Mouse (Mus musculus): ENCODE measurements around the gene Ticam1. TPM values are rescaled to one million over a fixed set of nuclear protein-coding genes. Genes with fewer than 3 reads are reported as not detected.
"Not testable (repeated sequence)": the region's sequence is repeated elsewhere in the genome, so short reads cannot be mapped to it uniquely, and the experiment has no call there.

Ticam1 gene
- polyA plus RNA-seq, 1 experiment from 2014 or later: 2.5 TPM

DNA sequence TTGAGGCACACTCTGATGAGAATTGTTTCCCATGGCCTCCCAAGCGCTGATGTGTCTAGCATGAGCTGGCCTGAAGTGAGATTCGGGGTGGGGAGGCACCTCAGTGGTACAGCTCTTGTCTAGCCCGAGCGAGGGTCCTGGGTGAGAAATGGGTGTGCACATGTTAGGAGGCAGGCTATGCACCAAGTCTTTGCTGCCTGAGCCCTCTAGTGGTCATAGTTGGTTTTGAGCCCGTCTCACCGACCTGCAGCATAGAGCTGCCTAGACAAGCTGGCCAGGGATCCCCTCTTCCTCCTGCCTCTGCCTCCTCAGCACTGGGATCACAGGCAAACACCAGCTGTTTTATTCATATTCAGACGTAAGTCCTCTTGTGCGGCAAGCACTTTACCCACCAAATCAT lies 12.6 kb downstream of the Ticam1 start:
- H3K36me3 ChIP-seq (ENCODE audit: control insufficient read depth, insufficient read depth, low read length): peaks cover 2% of the 10 kb centered on the region; the same call in 1 of the 2 replicates
- no peak overlapping the region for H3K4me3 ChIP-seq (ENCODE audit: low read depth, low read length)
- H3K4me2 ChIP-seq (ENCODE audit: low read depth, low read length, severe bottlenecking): no peak overlapping the region
- H3K4me1 ChIP-seq (replicated peaks; ENCODE audit: control insufficient read depth, insufficient read depth, low read length): no peaks in the 10 kb centered on the region
- DNase-seq (ENCODE audit: low spot score): peak; percentile 84
- no peaks in the 10 kb centered on the region for H3K9me3 ChIP-seq (ENCODE audit: control insufficient read depth, low read length)
- whole genome bisulfite sequencing: 26% methylated on average over 8 of the region's 8 CpGs
- peak; percentile 62 for ATAC-seq (replicated peaks; ENCODE audit: low FRiP score)
- no peak overlapping the region for H3K27ac ChIP-seq (ENCODE audit: low read depth, low read length)
- no peak overlapping the region for H3K9ac ChIP-seq (ENCODE audit: low read length)
- H3K27me3 ChIP-seq (ENCODE audit: control insufficient read depth, insufficient read depth, low read length): no peaks in the 10 kb centered on the region

- Histone ChIP-seq H3K4me1 (replicated peaks; ENCODE audit: control insufficient read depth, insufficient read depth, low read length) (no peaks in the 10 kb centered on the region; the same call in 1 of the 2 replicates), H3K36me3 (ENCODE audit: control insufficient read depth, insufficient read depth, low read length) (peaks cover 2% of the 10 kb centered on the region; the same call in 1 of the 2 replicates), H3K27ac (ENCODE audit: low read depth, low read length) (no peak overlapping the region), H3K4me2 (ENCODE audit: low read depth, low read length, severe bottlenecking) (no peak overlapping the region), H3K4me3 (ENCODE audit: low read depth, low read length) (no peak overlapping the region), H3K9ac (ENCODE audit: low read length) (no peak overlapping the region), H3K27me3 (ENCODE audit: control insufficient read depth, insufficient read depth, low read length) (no peaks in the 10 kb centered on the region), H3K9me3 (ENCODE audit: control insufficient read depth, low read length) (no peaks in the 10 kb centered on the region)
- DNase-seq (ENCODE audit: low spot score): no peak
- 87% methylated on average over 3 of the region's 3 CpGs for WGBS
- no peak for ATAC-seq (replicated peaks; ENCODE audit: low FRiP score)
Measured at GRCm38 (mm10) chr17:56262645-56263094, 13.9 kb downstream of the Ticam1 start.

DNA sequence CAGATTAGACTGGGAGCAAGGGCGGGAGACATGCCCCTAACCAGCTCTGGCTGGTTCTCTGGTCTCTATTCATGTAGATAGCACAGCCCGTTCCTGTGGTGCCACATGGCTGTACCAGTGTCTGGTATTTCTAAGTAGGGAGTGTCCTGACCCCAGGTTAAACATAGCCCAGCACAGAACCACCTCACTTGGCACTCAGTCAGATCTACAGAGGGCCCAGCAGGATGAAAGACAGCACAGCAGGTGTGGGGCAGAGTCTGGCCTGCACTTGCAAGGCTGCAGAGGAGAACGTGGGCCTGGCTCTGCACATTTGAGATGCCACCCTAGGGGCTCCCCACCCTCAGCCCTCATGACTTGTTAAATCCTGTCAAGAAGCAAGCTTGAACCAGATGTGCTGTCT lies 15.4 kb downstream of the Ticam1 start:
- DNase-seq (ENCODE audit: low spot score) (no peak), ATAC-seq (replicated peaks; ENCODE audit: low FRiP score) (no peak)
- Histone ChIP-seq H3K9me3 (ENCODE audit: control insufficient read depth, low read length) (no peaks in the 10 kb centered on the region), H3K4me1 (replicated peaks; ENCODE audit: control insufficient read depth, insufficient read depth, low read length) (peaks cover 3% of the 10 kb centered on the region; the same call in 1 of the 2 replicates), H3K27ac (ENCODE audit: low read depth, low read length) (no peak overlapping the region), H3K4me3 (ENCODE audit: low read depth, low read length) (no peak overlapping the region), H3K27me3 (ENCODE audit: control insufficient read depth, insufficient read depth, low read length) (no peaks in the 10 kb centered on the region), H3K9ac (ENCODE audit: low read length) (no peak overlapping the region), H3K4me2 (ENCODE audit: low read depth, low read length, severe bottlenecking) (no peak overlapping the region), H3K36me3 (ENCODE audit: control insufficient read depth, insufficient read depth, low read length) (peaks cover 2% of the 10 kb centered on the region; the same call in 1 of the 2 replicates)
- WGBS: 81% methylated on average over 3 of the region's 3 CpGs

DNA sequence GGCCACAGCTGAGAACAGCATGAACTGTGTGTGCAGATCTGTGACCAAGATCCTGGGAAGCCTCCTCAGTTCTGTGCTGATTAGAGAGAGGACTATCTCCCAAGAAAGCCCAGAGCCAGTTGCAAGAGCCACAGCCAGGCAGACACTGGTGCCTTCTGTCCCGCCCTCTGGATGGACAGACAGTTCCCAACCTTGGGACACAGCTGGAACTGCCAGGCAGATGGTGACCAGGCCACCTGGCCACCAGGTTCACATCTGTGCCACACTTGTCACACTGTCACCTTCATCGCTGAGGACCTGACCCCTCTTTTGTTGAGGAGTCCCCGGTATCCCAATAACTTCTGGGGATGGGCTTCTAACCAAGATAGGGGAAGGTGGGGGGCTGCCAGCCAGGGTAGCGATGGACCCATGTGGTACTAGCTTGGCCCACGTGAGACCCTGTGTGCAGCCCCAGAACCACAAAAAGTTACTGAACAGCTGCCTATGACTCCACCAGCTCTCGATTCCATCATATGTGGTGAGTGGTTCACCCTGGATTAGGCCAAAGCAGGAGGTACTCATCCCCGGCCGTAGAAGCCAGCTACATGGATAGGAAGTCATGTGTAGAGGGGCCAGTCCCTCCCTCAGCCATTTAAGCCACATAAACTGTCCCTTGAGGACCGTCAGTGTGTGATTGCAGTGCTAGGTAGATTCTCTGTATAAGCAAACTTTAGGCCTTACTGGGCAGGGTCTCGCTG lies 17.1 kb downstream of the Ticam1 start:
- 83% methylated on average over 10 of the region's 10 CpGs for WGBS
- no peak overlapping the region for H3K27ac ChIP-seq (ENCODE audit: low read depth, low read length)
- ATAC-seq (replicated peaks; ENCODE audit: low FRiP score) (no peak), DNase-seq (ENCODE audit: low spot score) (no peak)
- H3K4me1 ChIP-seq (replicated peaks; ENCODE audit: control insufficient read depth, insufficient read depth, low read length): peaks cover 5% of the 10 kb centered on the region; the same call in 1 of the 2 replicates
- no peaks in the 10 kb centered on the region for H3K27me3 ChIP-seq (ENCODE audit: control insufficient read depth, insufficient read depth, low read length)
- peaks cover 2% of the 10 kb centered on the region; the same call in 1 of the 2 replicates for H3K36me3 ChIP-seq (ENCODE audit: control insufficient read depth, insufficient read depth, low read length)
- H3K9ac ChIP-seq (ENCODE audit: low read length): no peak overlapping the region
- H3K4me2 ChIP-seq (ENCODE audit: low read depth, low read length, severe bottlenecking): no peak overlapping the region
- H3K4me3 ChIP-seq (ENCODE audit: low read depth, low read length): no peak overlapping the region
- no peaks in the 10 kb centered on the region for H3K9me3 ChIP-seq (ENCODE audit: control insufficient read depth, low read length)

DNA sequence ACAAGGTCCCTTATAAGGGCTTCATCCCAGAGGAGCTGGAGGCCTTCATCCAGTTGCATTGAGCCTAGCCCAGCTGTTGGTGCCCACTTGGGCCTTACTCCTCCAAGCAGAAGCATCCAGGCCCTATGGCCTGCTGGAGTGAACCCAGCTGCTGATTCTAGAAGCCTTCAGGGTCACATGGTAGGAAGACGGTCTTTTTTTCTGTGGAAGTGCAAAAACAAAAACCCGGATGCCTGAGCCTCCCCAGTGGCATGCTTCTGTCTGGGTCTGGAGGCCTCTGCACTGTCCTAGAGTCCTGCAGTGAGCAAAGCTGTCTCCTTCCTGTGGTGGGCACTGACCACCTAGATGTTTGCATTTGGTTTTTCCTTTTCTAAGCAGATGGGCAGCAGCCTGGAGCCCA lies 17.8 kb downstream of the Ticam1 start:
- H3K9ac ChIP-seq (ENCODE audit: low read length); H3K4me3 ChIP-seq (ENCODE audit: low read depth, low read length); H3K27ac ChIP-seq (ENCODE audit: low read depth, low read length); H3K4me1 ChIP-seq (replicated peaks; ENCODE audit: control insufficient read depth, insufficient read depth, low read length); H3K9me3 ChIP-seq (ENCODE audit: control insufficient read depth, low read length); DNase-seq (ENCODE audit: low spot score); ATAC-seq (replicated peaks; ENCODE audit: low FRiP score); H3K36me3 ChIP-seq (ENCODE audit: control insufficient read depth, insufficient read depth, low read length); H3K4me2 ChIP-seq (ENCODE audit: low read depth, low read length, severe bottlenecking); H3K27me3 ChIP-seq (ENCODE audit: control insufficient read depth, insufficient read depth, low read length): not testable (repeated sequence)
- 79% methylated on average over 2 of the region's 2 CpGs for WGBS

- not testable (repeated sequence) for H3K4me2 ChIP-seq (ENCODE audit: low read depth, low read length, severe bottlenecking); H3K4me1 ChIP-seq (replicated peaks; ENCODE audit: control insufficient read depth, insufficient read depth, low read length); H3K9me3 ChIP-seq (ENCODE audit: control insufficient read depth, low read length); ATAC-seq (replicated peaks; ENCODE audit: low FRiP score); H3K27me3 ChIP-seq (ENCODE audit: control insufficient read depth, insufficient read depth, low read length); DNase-seq (ENCODE audit: low spot score); H3K4me3 ChIP-seq (ENCODE audit: low read depth, low read length); H3K27ac ChIP-seq (ENCODE audit: low read depth, low read length); H3K36me3 ChIP-seq (ENCODE audit: control insufficient read depth, insufficient read depth, low read length); H3K9ac ChIP-seq (ENCODE audit: low read length)
- 95% methylated on average over 19 of the region's 19 CpGs for WGBS
Measured at GRCm38 (mm10) chr17:56258269-56258668, 18.3 kb downstream of the Ticam1 start.

DNA sequence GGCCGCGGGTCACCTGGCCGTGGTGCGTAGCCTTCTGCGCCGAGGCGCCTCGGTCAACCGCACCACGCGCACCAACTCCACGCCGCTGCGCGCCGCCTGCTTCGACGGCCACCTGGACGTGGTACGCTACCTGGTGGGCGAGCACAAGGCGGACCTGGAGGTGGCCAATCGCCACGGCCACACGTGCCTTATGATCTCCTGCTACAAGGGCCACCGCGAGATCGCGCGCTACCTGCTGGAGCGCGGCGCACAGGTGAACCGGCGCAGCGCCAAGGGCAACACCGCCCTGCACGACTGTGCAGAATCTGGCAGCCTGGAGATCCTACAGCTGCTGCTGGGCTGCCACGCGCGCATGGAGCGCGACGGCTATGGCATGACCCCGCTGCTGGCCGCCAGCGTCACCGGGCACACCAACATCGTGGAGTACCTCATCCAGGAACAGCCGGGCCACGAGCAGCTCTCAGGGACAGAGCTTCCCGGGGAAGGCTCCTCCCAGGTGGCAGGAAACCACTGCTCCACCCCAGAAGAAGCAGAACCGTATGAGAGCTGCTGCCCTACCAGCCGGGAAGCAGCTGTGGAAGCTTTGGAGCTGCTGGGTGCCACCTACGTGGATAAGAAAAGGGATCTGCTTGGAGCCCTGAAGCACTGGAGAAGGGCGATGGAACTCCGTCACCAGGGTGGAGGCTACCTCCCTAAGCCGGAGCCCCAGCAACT lies 19.2 kb downstream of the Ticam1 start:
- Histone ChIP-seq H3K9me3 (ENCODE audit: control insufficient read depth, low read length) (no peaks in the 10 kb centered on the region), H3K4me1 (replicated peaks; ENCODE audit: control insufficient read depth, insufficient read depth, low read length) (peaks cover 5% of the 10 kb centered on the region; the same call in 1 of the 2 replicates), H3K9ac (ENCODE audit: low read length) (peak overlapping the region; percentile 64), H3K4me2 (ENCODE audit: low read depth, low read length, severe bottlenecking) (peak overlapping the region; percentile 79), H3K36me3 (ENCODE audit: control insufficient read depth, insufficient read depth, low read length) (peaks cover 2% of the 10 kb centered on the region; the same call in 1 of the 2 replicates), H3K27me3 (ENCODE audit: control insufficient read depth, insufficient read depth, low read length) (no peaks in the 10 kb centered on the region), H3K27ac (ENCODE audit: low read depth, low read length) (no peak overlapping the region), H3K4me3 (ENCODE audit: low read depth, low read length) (peak overlapping the region; percentile 64)
- 12% methylated on average over 58 of the region's 58 CpGs for WGBS
- peak; percentile 1; the same call in 1 of the 2 replicates for ATAC-seq (replicated peaks; ENCODE audit: low FRiP score)
- DNase-seq (ENCODE audit: low spot score): peak; percentile 49

DNA sequence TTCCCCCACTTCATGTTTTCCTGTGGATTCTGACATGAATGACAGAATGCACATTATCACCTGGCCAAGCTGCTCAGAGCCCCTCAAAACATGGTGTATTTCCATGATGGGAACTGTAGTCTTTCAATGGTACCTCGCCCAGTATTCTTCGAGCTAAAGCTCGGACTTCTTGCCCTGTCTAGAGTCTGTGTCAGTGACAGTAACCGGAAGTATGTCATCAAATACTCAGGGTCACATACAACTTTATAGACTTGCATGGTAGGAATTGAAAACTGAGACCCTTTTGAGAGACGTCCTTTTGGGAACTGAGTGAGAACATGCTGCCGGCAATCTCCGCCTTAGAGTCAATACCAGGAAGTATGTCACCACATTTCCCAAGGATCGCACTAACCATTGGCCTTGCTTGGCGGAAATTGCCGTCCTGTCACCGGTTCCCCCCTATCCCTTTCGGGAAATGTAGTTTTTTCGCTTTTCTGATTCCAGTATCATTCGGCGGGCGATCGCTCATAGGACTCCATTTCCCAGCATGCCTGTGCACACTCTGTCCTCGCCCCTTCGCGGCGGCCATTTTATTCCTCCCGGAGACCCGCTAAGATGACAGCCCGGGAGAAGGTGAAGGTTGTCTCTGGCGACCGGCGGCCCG lies 20.2 kb downstream of the Ticam1 start, which contains the start of gene Fem1a:
Fem1a (plus strand) TSS at position 572 of the 643 bp plus-strand sequence.
- H3K9me3 ChIP-seq (ENCODE audit: control insufficient read depth, low read length): no peaks in the 10 kb centered on the region
- ATAC-seq (replicated peaks; ENCODE audit: low FRiP score) (peak; percentile 92), DNase-seq (ENCODE audit: low spot score) (peak; percentile 92)
- peaks cover 5% of the 10 kb centered on the region; the same call in 1 of the 2 replicates for H3K4me1 ChIP-seq (replicated peaks; ENCODE audit: control insufficient read depth, insufficient read depth, low read length)
- peaks cover 2% of the 10 kb centered on the region; the same call in 1 of the 2 replicates for H3K36me3 ChIP-seq (ENCODE audit: control insufficient read depth, insufficient read depth, low read length)
- peak within 1 kb of the TSS; percentile 79 for H3K4me2 ChIP-seq (ENCODE audit: low read depth, low read length, severe bottlenecking)
- under 1% methylated on average over 28 of the region's 28 CpGs for WGBS
- H3K4me3 ChIP-seq (ENCODE audit: low read depth, low read length): peak within 1 kb of the TSS; percentile 64
- H3K27me3 ChIP-seq (ENCODE audit: control insufficient read depth, insufficient read depth, low read length): no peaks in the 10 kb centered on the region
- peak within 1 kb of the TSS; percentile 70 for H3K27ac ChIP-seq (ENCODE audit: low read depth, low read length)
- H3K9ac ChIP-seq (ENCODE audit: low read length): peak within 1 kb of the TSS; percentile 64
